Mouse (Mus musculus) MEL (cell line): ENCODE measurements around the gene Uhrf1bp1l.

ENCODE experiments used
- CTCF ChIP-seq, 3 experiments: IDR thresholded peaks in 2 of 3; conservative IDR thresholded peaks in 1 of 3; 2 replicates each; pipeline ENCODE4 v1.5.1; 2011 to 2012; ENCODE audit warnings: low read length in 3 of 3, low read depth in 2 of 3, mild to moderate bottlenecking in 2 of 3, improper control_type of control experiment in 1 of 3, inconsistent platforms in 1 of 3, mixed read lengths in 1 of 3, moderate library complexity in 1 of 3; ENCODE audit not compliant: control insufficient read depth in 1 of 3, insufficient read depth in 1 of 3, poor library complexity in 1 of 3, severe bottlenecking in 1 of 3
- ETS1 ChIP-seq: IDR thresholded peaks from 2 replicates; pipeline ENCODE4 v1.6.1; 2012; ENCODE audit warnings: low read depth, mild to moderate bottlenecking, inconsistent platforms, low read length, improper control_type of control experiment, moderate library complexity
- HCFC1 ChIP-seq: IDR thresholded peaks from 2 replicates; pipeline ENCODE4 v1.6.1; 2012; ENCODE audit warnings: low read depth, mild to moderate bottlenecking, inconsistent platforms, low read length, improper control_type of control experiment, moderate library complexity
- KAT2A ChIP-seq: conservative IDR thresholded peaks from 2 replicates; pipeline ENCODE4 v1.6.1; 2012; ENCODE audit warnings: low read depth, low read length, improper control_type of control experiment, inconsistent platforms
- MAX ChIP-seq: IDR thresholded peaks from 2 replicates; pipeline ENCODE4 v1.6.1; 2011; ENCODE audit warnings: low read length, improper control_type of control experiment
- POLR2A ChIP-seq, 2 experiments: IDR thresholded peaks; 2 replicates each; pipeline ENCODE4 v1.6.1; 2011 to 2012; ENCODE audit warnings: low read length in 2 of 2, mild to moderate bottlenecking in 2 of 2, control low read depth in 1 of 2, improper control_type of control experiment in 1 of 2, low read depth in 1 of 2, moderate library complexity in 1 of 2; ENCODE audit not compliant: control insufficient read depth in 1 of 2, insufficient read depth in 1 of 2, poor library complexity in 1 of 2
- POLR2AphosphoS2 ChIP-seq: IDR thresholded peaks from 2 replicates; pipeline ENCODE4 v1.6.1; 2011; ENCODE audit warnings: low read length, improper control_type of control experiment
- SMC3 ChIP-seq: IDR thresholded peaks from 2 replicates; pipeline ENCODE4 v1.6.1; 2011; ENCODE audit warnings: low read depth, low read length, improper control_type of control experiment
- TAL1 ChIP-seq: IDR thresholded peaks from 2 replicates; pipeline ENCODE4 v1.6.1; 2012; ENCODE audit warnings: mild to moderate bottlenecking, inconsistent platforms, low read length, moderate library complexity, mixed read lengths

DNA sequence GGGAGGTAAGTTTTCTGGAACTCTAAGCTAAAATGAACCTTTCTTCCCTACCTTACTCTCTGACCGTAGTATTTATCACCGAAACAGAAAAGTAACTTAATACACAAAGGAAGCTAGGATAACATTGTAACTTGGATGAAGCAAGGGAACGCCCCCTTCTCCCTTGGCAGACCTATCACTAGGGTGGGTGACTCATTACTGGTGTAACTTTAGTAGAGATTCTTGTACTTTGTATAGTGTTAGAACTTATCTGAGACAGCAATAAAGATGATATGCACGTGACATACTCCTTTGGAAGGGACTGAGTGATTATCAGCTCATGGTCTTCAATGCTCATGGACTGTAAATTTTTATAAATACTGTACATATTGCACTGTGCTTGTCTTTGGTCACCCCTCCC, 123.4 kb downstream of the Uhrf1bp1l start:
- TF ChIP-seq CTCF (IDR thresholded peaks at IDR 0.05 in 2 of 3, conservative IDR thresholded peaks at IDR 0.05 in 1 of 3; ENCODE audit: control insufficient read depth in 1 of 3, insufficient read depth in 1 of 3, low read depth in 2 of 3, low read length in 3 of 3, poor library complexity in 1 of 3, severe bottlenecking in 1 of 3) (no peak), POLR2AphosphoS2 (no peak), SMC3 (no peak), POLR2A (IDR thresholded peaks at IDR 0.05; ENCODE audit: control insufficient read depth in 1 of 2, insufficient read depth in 1 of 2, low read depth in 1 of 2, low read length in 2 of 2, poor library complexity in 1 of 2) (no peak), KAT2A (no peak), HCFC1 (no peak), ETS1 (no peak), MAX (no peak), TAL1 (no peak)
